Mouse (Mus musculus): ENCODE measurements around the gene Lonrf3. TPM values are rescaled to one million over a fixed set of nuclear protein-coding genes. Genes with fewer than 3 reads are reported as not detected.

Gene Lonrf3
- polyA plus RNA-seq (2015; fragmentation: Illumina TruSeq; extraction: RNeasy Lipid Tissue Mini Kit (QIAGEN cat#74804); ENCODE audit: low read depth, low replicate concordance), result 6.7 TPM

GRCm38 (mm10) chrX:36328271-36329039, at the start of gene Lonrf3:
Lonrf3 (plus strand) TSS chrX:36328353.

GRCm38 (mm10) chrX:36400980-36401379, 72.8 kb downstream of the Lonrf3 start, which contains the start of gene Gm6268:
Gm6268 (plus strand) TSS chrX:36401280.

Other genes with a start within 250 kb of the Lonrf3 start
- 6.4 TPM for gene Il13ra1, start 216.2 kb upstream of the Lonrf3 start, polyA plus RNA-seq (2015; fragmentation: Illumina TruSeq; extraction: RNeasy Lipid Tissue Mini Kit (QIAGEN cat#74804); ENCODE audit: low read depth, low replicate concordance)
- gene Zcchc12, start 132.4 kb upstream of the Lonrf3 start, polyA plus RNA-seq (2015; fragmentation: Illumina TruSeq; extraction: RNeasy Lipid Tissue Mini Kit (QIAGEN cat#74804); ENCODE audit: low read depth, low replicate concordance), result 97.9 TPM
- not detected for gene Gm6268, start 72.9 kb downstream of the Lonrf3 start, polyA plus RNA-seq (2015; fragmentation: Illumina TruSeq; extraction: RNeasy Lipid Tissue Mini Kit (QIAGEN cat#74804); ENCODE audit: low read depth, low replicate concordance)
- 0.80 TPM for gene Gm14569, start 163.5 kb downstream of the Lonrf3 start, polyA plus RNA-seq (2015; fragmentation: Illumina TruSeq; extraction: RNeasy Lipid Tissue Mini Kit (QIAGEN cat#74804); ENCODE audit: low read depth, low replicate concordance)